Mouse (Mus musculus) mesoderm, embryonic 11.5 days (tissue): ENCODE data around the gene Cptp.
A peak's percentile ranks its signal among the peaks of the same experiment; 100 is the strongest.

Experiments
- DNase-seq: peaks from one replicate; pipeline ENCODE4 v3.0.0-alpha.2; 2012; ENCODE audit warnings: low read depth, low spot score

The Cptp gene

GRCm38 (mm10) chr4:155869317-155870033 lies at the start of gene Cptp, which contains the start of gene Ints11:
Gene Cptp, minus strand, starts transcription at chr4:155869440.
Gene Ints11, plus strand, starts transcription at chr4:155869546.
- peak; percentile 96 for DNase-seq

DNA sequence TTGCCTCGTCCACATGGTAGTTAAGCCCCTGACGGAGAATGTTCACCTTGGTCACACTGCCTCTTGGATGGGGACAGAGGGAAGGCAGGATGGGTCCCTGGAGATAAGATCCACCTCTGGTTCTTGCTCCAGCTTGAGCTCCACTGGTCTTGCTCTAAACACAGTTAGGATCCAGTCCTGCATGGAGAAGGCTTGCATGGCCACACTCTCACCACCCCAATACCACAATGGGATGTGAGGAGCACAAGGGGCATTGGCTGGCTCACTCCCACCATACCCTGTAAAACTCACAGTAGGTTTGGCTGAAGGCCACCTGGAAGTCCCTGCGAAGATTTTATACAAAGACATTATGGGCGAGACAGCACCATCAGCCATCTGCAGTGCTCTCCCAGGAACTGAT lies 39.5 kb upstream of the Cptp start:
- no peak for DNase-seq

DNA sequence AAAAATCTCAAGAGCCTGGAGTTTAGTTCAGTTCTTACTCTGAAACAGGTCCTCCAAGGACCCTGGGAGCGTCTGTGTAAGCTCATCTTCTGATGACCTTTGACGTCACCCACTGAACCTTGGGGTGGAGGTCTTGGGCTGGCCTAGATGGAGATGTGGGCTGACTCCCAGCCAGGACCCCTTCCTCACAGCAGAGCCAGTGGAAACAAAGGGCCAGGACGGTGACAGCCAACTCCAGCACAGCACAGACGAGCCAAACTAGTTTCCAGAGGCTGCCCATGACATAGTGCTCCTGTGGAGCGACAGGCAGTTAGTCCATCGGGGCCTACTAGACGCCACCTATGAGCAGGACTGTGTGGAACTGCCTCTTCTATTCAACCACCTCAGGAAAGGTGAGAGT lies 39.0 kb upstream of the Cptp start:
- DNase-seq: no peak

- no peak for DNase-seq
Observed at GRCm38 (mm10) chr4:155907003-155907402, 37.8 kb upstream of the Cptp start.

DNA sequence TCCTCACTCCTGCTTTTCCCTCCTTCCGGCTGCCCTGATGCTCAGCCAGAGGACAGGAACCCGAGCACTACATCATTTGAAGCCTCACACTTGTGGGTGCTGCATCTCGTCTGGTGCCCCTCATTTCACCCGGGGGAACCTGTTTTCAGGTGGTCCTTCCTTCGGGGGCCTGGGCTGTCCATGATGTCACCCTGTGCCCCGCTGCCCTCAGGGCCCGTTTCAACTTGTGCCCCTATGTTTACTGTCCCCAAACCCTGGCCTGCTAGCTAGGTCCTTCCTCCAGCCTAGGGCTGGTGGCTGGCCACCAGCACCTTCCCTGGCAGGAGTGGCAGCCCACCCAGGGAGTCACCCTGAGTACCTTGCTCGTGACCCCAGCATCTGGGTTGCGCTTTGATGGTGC lies 36.9 kb upstream of the Cptp start:
- no peak for DNase-seq

DNA sequence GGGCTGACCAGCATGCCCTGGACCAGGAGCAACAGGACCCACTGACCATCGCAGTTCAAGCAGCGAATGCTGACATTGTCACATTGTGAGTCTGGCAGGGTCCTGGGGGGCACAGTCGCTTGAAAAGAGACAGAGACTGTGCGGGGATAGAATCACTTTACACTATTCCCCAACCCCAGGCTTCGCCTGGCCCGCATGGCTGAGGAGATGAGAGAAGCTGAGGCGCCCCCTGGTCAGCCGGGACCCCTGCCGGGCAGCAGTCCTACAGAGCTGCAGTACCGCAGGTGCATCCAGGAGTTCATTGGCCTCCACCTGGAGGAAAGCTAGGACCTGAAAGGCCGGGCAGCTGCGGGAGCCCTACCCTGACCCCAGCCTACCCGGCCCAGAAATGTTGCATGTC lies 36.4 kb upstream of the Cptp start:
- DNase-seq: no peak

GRCm38 (mm10) chr4:155904318-155905102 lies 35.3 kb upstream of the Cptp start:
- peak; percentile 37 for DNase-seq

GRCm38 (mm10) chr4:155903246-155903645 lies 34.0 kb upstream of the Cptp start:
- no peak for DNase-seq

DNA sequence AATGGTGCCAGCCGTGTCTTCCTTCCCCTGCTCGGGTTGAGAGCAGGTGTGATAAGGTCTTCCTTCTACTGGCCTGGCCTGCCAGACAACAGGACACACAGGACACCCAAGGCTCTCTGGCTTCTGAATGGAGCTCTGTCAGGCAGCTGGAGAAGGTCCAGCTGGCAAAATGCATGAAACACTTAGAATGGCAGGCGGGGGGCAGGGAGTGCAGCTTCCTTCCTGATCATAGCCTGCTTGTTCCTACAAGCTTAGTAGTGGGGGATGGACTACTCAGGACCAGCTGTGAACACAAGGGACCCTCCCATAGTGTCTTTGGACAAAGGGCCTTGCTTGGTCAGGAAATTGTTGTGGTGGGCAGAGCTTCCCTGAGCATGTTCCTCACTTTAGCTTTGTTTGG lies 32.0 kb upstream of the Cptp start:
- no peak for DNase-seq

DNA sequence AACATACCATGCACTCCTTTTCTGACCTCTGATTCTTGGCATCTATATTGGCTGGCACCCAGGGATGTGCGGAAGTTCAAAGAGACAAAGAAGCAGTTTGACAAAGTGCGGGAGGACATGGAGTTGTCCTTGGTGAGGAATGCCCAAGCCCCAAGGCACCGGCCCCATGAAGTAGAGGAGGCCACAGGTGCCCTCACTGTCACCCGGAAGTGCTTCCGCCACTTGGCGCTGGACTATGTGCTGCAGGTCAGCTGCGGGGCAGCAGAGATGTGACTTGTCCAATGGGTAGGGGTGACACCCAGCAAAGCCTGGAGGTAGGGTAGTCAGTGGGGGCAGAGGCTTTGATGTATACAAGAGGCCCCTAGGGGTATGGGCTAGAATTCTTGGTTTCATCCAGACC lies 30.1 kb upstream of the Cptp start:
- no peak for DNase-seq

DNA sequence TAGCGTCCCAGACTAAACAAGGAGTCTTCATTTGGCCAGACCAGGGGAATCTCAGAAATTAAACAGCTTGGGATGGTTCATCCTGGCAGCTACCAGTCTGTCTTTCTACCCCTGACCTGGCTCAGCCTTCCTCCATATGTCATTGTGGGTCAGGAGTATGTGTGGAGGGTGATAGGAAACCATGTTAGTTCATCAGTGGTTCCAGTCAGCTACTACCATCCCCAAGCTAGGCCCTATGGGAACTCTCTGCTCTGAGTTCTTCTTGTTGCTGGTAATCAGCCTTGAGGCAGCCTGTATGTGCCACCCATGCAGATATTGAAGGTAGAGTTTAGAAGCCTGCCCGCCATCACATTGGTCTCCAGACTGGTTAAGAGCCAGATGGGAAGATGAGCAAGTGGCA lies 29.1 kb upstream of the Cptp start:
- DNase-seq: no peak

- DNase-seq: no peak
Observed at GRCm38 (mm10) chr4:155896461-155896860, 27.2 kb upstream of the Cptp start.

DNA sequence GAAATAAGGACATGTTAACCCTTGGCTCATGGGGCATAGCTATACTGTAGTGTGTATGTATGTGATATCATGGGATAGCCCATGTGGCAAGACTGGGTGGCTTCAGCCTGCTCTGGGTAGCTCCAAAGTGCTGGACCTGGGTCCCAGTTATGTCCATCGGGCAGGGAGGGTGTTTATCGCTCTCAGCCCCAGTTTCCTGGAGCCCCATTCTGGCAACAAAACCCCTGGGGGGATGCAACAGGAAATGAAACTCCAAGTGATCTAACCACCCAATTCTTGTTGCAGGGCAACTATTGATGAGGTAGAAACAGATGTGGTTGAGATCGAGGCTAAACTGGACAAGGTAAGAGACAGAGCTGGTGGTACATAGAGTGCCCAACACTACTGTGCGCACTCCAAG lies 26.6 kb upstream of the Cptp start:
- no peak for DNase-seq

- DNase-seq: no peak
Observed at GRCm38 (mm10) chr4:155895216-155895615, 26.0 kb upstream of the Cptp start.

DNA sequence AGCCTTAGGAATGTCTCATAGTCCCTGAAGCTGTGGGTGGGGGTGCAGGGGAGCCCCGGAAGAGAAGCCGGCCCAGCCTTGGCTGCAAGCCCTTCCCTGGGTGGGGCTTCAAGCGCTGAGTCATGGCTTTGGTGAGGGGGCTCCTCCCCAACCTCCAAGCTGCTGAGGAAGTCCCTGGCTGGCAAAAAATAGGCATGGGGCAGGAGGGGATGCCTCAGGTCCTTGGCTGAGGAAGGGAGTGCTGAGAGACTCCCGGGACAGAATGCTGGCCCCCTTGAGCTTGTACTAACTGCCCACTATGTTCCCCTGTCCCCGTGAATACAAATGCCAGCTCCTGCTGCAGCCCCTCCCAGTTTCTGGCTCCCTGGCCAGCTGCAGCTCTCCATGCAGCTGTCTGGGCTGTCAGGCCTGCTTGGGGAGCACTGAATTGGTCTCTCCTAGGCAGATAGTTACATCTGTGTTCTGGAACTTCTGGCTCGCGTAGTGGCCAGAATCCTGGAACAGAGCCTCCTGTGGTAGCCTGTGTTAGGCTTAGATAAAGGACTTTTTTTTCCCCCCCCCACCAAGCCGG lies 25.2 kb upstream of the Cptp start:
- no peak for DNase-seq

DNA sequence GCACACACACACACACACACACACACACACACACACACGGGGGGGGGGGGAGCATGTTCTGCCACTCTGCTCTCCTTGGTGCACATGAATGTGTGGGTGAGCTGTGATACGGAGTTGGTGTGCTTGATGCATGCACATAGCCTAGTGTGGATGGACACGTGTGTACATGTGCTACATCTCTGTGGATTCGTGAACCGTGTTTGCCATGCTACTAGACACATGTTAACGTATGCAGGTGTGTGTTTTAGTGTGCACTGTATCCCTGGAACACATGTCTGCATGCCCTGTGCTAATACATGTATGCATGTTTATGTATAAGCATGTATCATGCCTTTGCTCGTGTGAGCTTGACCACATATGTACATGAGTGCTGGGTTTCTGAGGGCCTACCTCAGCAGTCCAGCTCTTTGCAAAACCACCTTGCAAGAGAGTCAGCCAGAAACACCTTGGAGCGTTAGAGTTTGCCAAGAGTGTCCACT lies 24.0 kb upstream of the Cptp start:
- DNase-seq: no peak

- DNase-seq: peak; percentile 58
Observed at GRCm38 (mm10) chr4:155892438-155893211, 23.4 kb upstream of the Cptp start.

DNA sequence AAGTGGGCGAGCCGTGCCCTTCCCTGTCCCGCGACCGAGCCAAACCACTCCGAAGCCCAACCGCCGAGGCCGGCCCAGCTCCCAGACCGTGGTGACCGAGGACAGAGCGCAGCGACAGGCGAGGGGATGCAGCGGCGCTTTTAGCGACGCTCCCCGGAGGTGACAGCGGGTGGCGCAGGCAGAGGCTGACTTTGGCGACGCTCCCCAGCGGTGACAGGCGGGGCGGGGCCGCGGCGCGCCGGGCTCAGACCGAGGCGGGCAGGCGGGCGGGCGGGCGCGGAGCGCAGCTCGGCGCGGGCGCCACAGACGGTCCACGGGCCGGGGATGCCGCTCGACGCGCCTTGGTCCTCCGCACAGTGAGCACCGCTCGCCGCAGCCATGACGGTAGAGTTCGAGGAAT lies 22.8 kb upstream of the Cptp start:
- peak; percentile 86 for DNase-seq

GRCm38 (mm10) chr4:155891551-155892001 lies 22.3 kb upstream of the Cptp start, which contains the start of the genes Pusl1 and Acap3:
Gene Pusl1, minus strand, starts transcription at chr4:155891781.
Gene Acap3, plus strand, starts transcription at chr4:155891822.
- peak; percentile 97 for DNase-seq

DNA sequence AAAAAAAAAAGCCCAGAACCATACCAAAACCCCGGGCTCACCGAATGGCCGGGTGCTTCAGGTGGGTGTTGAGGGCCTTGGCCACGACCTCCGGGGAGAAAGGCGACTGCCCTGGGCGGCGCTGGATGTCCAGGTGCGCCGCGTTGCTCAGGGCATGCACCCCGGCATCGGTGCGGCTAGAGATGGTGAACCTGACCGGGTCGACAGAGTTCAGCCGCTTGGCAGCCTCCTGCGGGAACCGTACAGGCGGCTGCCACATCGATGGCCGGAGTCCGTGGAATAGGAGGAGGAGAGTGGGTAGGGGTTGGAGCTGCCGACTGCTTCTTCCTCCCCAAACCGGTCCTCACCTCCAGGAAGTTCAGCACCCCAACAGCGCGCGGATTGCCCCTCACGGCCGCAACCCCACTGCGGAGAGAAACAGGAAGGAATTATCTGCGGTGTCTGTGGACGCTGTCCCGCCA lies 21.8 kb upstream of the Cptp start:
- DNase-seq: no peak

DNA sequence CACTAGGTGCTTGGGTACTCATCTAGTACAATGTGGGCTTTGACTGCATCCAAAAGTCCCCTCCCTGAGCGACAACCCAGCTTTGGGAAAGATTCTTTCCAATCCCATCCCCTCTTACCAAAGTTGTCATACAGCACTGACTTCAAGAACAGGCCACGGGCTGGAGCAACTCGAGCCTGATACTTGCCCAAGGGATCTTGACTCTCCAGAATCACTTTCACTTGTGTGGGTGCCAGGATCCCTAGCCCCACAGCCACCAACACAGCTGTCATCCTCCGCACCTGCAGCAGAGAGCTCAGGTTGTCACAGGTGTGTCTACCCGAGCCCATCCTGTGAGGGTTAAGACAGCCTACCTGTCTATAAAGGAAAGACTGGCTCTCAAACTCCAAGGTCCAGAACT lies 20.1 kb upstream of the Cptp start:
- no peak for DNase-seq

- DNase-seq: no peak
Observed at GRCm38 (mm10) chr4:155888181-155888580, 18.9 kb upstream of the Cptp start.
